In the genomic region with DNA sequence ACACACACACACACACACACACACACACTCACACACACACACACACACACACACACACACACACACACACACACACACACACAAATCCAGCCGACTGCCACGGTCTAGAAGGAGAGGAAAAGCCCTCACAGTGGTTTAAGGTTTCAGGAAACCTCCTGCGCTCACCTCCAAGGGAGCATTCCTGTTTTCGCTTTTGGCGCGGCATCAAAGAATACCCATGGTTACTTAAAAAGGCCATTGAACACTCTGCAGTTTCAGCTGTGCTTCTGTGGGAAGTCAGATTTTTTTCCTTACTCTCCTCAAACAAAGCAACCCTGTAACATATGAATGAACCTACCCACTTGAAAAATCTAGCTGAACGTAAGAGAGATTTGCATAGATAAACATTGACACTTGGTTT, we compare ENCODE assay signal across 10 mouse cellular contexts.
DNase-seq lines count a peak whose midpoint lies in the region; ATAC-seq and TF ChIP-seq lines count a peak whose summit lies in the region.
"Had no signal": no experiment of that assay in that cellular context is flagged by ENCODE, and none has a peak within 500 bp of the region (broad histone marks: within the 10 kb centered on the region; RNA-seq: fewer than 3 reads in every experiment).

No protein-coding gene starts in this region.

- H3K4me2 ChIP-seq in midbrain, postnatal 0 days (ENCODE audit: low read depth, low read length, poor library complexity, severe bottlenecking), result no peak overlapping the region
- H3K4me2 ChIP-seq in midbrain, embryonic 13.5 days (replicated peaks), result no peak overlapping the region
- H3K4me2 ChIP-seq in embryonic facial prominence, embryonic 14.5 days (ENCODE audit: low read depth, low read length), result no peak overlapping the region
- peak overlapping the region; percentile 4 for H3K4me2 ChIP-seq in myocyte (ENCODE audit: low read depth)
- H3K4me2 ChIP-seq in intestine, embryonic 15.5 days (replicated peaks), result no peak overlapping the region
- no peak overlapping the region for H3K4me2 ChIP-seq in liver, embryonic 12.5 days

- H3K9me3 ChIP-seq in midbrain, postnatal 0 days (ENCODE audit: low read length), result no peaks in the 10 kb centered on the region
- no peaks in the 10 kb centered on the region for H3K9me3 ChIP-seq in midbrain, embryonic 13.5 days
- no peaks in the 10 kb centered on the region for H3K9me3 ChIP-seq in embryonic facial prominence, embryonic 14.5 days (ENCODE audit: control insufficient read depth, low read length)
- H3K9me3 ChIP-seq in intestine, embryonic 15.5 days, result no peaks in the 10 kb centered on the region
- no peaks in the 10 kb centered on the region for H3K9me3 ChIP-seq in liver, embryonic 12.5 days (replicated peaks)

- no peaks in the 10 kb centered on the region for H3K36me3 ChIP-seq in midbrain, postnatal 0 days (ENCODE audit: insufficient read depth, low read length)
- H3K36me3 ChIP-seq in midbrain, embryonic 13.5 days, result no peaks in the 10 kb centered on the region
- H3K36me3 ChIP-seq in embryonic facial prominence, embryonic 14.5 days (ENCODE audit: control insufficient read depth, insufficient read depth, low read length), result no peaks in the 10 kb centered on the region
- H3K36me3 ChIP-seq in myocyte (ENCODE audit: control insufficient read depth, insufficient read depth), result no peaks in the 10 kb centered on the region
- H3K36me3 ChIP-seq in intestine, embryonic 15.5 days, result no peaks in the 10 kb centered on the region
- H3K36me3 ChIP-seq in liver, embryonic 12.5 days, result no peaks in the 10 kb centered on the region

- H3K4me3 ChIP-seq in midbrain, postnatal 0 days (ENCODE audit: low read depth, low read length), result no peak overlapping the region
- H3K4me3 ChIP-seq in midbrain, embryonic 13.5 days (replicated peaks), result no peak overlapping the region
- no peak overlapping the region for H3K4me3 ChIP-seq in embryonic facial prominence, embryonic 14.5 days (ENCODE audit: low read depth, low read length)
- H3K4me3 ChIP-seq in myocyte, result no peak overlapping the region
- H3K4me3 ChIP-seq in intestine, embryonic 15.5 days (replicated peaks), result no peak overlapping the region
- H3K4me3 ChIP-seq in liver, embryonic 12.5 days, result no peak overlapping the region

- WGBS in midbrain, postnatal 0 days, result 25% methylated on average over 7 of the region's 7 CpGs
- WGBS in midbrain, embryonic 13.5 days, result 23% methylated on average over 7 of the region's 7 CpGs
- 5% methylated on average over 7 of the region's 7 CpGs for WGBS in embryonic facial prominence, embryonic 14.5 days
- 28% methylated on average over 7 of the region's 7 CpGs for WGBS in intestine, embryonic 15.5 days
- WGBS in liver, embryonic 12.5 days (ENCODE audit: insufficient replicate concordance), result 53% methylated on average over 7 of the region's 7 CpGs

- H3ac ChIP-seq in myocyte (ENCODE audit: control insufficient read depth, insufficient read length), result no peak overlapping the region

- TF ChIP-seq POLR2A in myocyte (IDR thresholded peaks at IDR 0.05; ENCODE audit: insufficient read length, low read depth), result no peak

- no peaks in the 10 kb centered on the region for H3K4me1 ChIP-seq in midbrain, postnatal 0 days (ENCODE audit: insufficient read depth, low read length)
- H3K4me1 ChIP-seq in midbrain, embryonic 13.5 days (replicated peaks), result no peaks in the 10 kb centered on the region
- no peaks in the 10 kb centered on the region for H3K4me1 ChIP-seq in embryonic facial prominence, embryonic 14.5 days (ENCODE audit: control insufficient read depth, insufficient read depth, low read length)
- 0 out of 2 replicates have a peak, but pooled peaks cover 2% of the 10 kb centered on the region for H3K4me1 ChIP-seq in intestine, embryonic 15.5 days (replicated peaks)
- no peaks in the 10 kb centered on the region for H3K4me1 ChIP-seq in liver, embryonic 12.5 days

- no peak for TF ChIP-seq CTCF in midbrain, postnatal 0 days (IDR thresholded peaks at IDR 0.05)

- ATAC-seq in midbrain, postnatal 0 days (ENCODE audit: low FRiP score), result no peak
- ATAC-seq in midbrain, embryonic 13.5 days, result no peak
- peak; percentile 94 for ATAC-seq in embryonic facial prominence, embryonic 14.5 days (ENCODE audit: low read depth)
- ATAC-seq in intestine, embryonic 15.5 days, result no peak
- ATAC-seq in liver, embryonic 12.5 days, result no peak

- H3K27me3 ChIP-seq in midbrain, postnatal 0 days (ENCODE audit: insufficient read depth, low read length), result no peaks in the 10 kb centered on the region
- no peaks in the 10 kb centered on the region for H3K27me3 ChIP-seq in midbrain, embryonic 13.5 days
- H3K27me3 ChIP-seq in embryonic facial prominence, embryonic 14.5 days (replicated peaks; ENCODE audit: control insufficient read depth, insufficient read depth, low read length), result no peaks in the 10 kb centered on the region
- H3K27me3 ChIP-seq in myocyte (ENCODE audit: control insufficient read depth, insufficient read depth, insufficient read length), result no peaks in the 10 kb centered on the region
- no peaks in the 10 kb centered on the region for H3K27me3 ChIP-seq in intestine, embryonic 15.5 days (replicated peaks)
- H3K27me3 ChIP-seq in liver, embryonic 12.5 days (replicated peaks), result no peaks in the 10 kb centered on the region

- DNase-seq in midbrain, postnatal 0 days (ENCODE audit: low spot score), result peak; percentile 56
- peak; percentile 94 for DNase-seq in embryonic facial prominence, embryonic 14.5 days (ENCODE audit: low spot score)
- DNase-seq in kidney, postnatal 4 days, result peak; percentile 61 to 72
- no peak for DNase-seq in cerebellum, adult 9-11 months
- DNase-seq: cerebellum, adult 9-10 months; gastrocnemius, postnatal 36 days had no signal

- peaks cover 7% of the 10 kb centered on the region for H3K79me2 ChIP-seq in myocyte (ENCODE audit: control insufficient read depth, insufficient read depth)

- no peak overlapping the region for H3K27ac ChIP-seq in midbrain, postnatal 0 days (ENCODE audit: low read depth, low read length)
- no peak overlapping the region for H3K27ac ChIP-seq in midbrain, embryonic 13.5 days
- peak overlapping the region; percentile 58; the same call in 1 of the 2 replicates for H3K27ac ChIP-seq in embryonic facial prominence, embryonic 14.5 days (replicated peaks; ENCODE audit: low read depth, low read length)
- no peak overlapping the region for H3K27ac ChIP-seq in intestine, embryonic 15.5 days
- H3K27ac ChIP-seq in liver, embryonic 12.5 days, result no peak overlapping the region

- H3K9ac ChIP-seq in midbrain, postnatal 0 days (replicated peaks; ENCODE audit: low read length, poor library complexity, severe bottlenecking), result no peak overlapping the region
- no peak overlapping the region for H3K9ac ChIP-seq in midbrain, embryonic 13.5 days (replicated peaks)
- H3K9ac ChIP-seq in embryonic facial prominence, embryonic 14.5 days (ENCODE audit: low read depth, low read length), result no peak overlapping the region
- H3K9ac ChIP-seq in intestine, embryonic 15.5 days, result no peak overlapping the region
- H3K9ac ChIP-seq in liver, embryonic 12.5 days, result no peak overlapping the region

TF ChIP-seq in myocyte, 11 proteins besides CTCF, POLR2A, EP300 and RAD21:
- TF ChIP-seq MAX (IDR thresholded peaks at IDR 0.05; ENCODE audit: low read depth), result no peak
- no peak for TF ChIP-seq MYOG (IDR thresholded peaks at IDR 0.05; ENCODE audit: control insufficient read depth in 1 of 3, insufficient read depth in 1 of 3, insufficient read length in 2 of 3, low read depth in 2 of 3)
- TF ChIP-seq SRF (IDR thresholded peaks at IDR 0.05; ENCODE audit: control insufficient read depth, insufficient read length, low read depth), result no peak
- TF ChIP-seq REST (IDR thresholded peaks at IDR 0.05; ENCODE audit: insufficient read depth, insufficient read length), result no peak
- TF ChIP-seq USF1 (IDR thresholded peaks at IDR 0.05; ENCODE audit: low read depth), result no peak
- TF ChIP-seq CEBPB (IDR thresholded peaks at IDR 0.05; ENCODE audit: insufficient read depth, poor library complexity, severe bottlenecking), result no peak
- TF ChIP-seq E2F4 (IDR thresholded peaks at IDR 0.05; ENCODE audit: insufficient read depth), result no peak
- no peak for TF ChIP-seq TCF12 (IDR thresholded peaks at IDR 0.05; ENCODE audit: insufficient read depth, poor library complexity, severe bottlenecking)
- TF ChIP-seq POLR2AphosphoS2 (IDR thresholded peaks at IDR 0.05; ENCODE audit: insufficient read length, low read depth), result no peak
- TF ChIP-seq TCF3 (IDR thresholded peaks at IDR 0.05; ENCODE audit: insufficient read length, low read depth), result no peak
- no peak for TF ChIP-seq MYOD1 (IDR thresholded peaks at IDR 0.05; ENCODE audit: control insufficient read depth in 1 of 3, insufficient read length in 2 of 3, low read depth in 2 of 3)
